Mouse (Mus musculus): ENCODE measurements around the gene Epp13.
A peak's percentile ranks its signal among the peaks of the same experiment; 100 is the strongest.
"Not testable (repeated sequence)": the region's sequence is repeated elsewhere in the genome, so short reads cannot be mapped to it uniquely, and the experiment has no call there.

Epp13 gene

DNA sequence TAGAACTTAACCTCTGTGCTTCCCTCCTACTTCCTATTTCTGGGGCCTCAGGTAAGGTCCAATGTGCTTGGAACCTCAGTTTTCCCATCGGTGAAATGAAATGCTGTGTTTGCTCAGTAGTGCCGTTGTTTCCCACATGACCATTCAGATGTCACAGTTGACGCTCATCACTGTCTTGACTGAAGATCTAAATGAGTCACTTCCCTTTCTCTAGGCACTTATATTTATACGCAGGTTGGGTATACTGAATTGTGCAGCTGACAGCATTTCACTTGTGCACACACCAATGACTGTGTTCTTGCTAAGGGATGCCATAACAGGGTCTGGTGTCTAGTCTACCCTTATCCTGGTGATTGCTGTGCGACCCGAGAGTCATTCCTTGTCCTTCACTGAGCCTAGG lies 32.9 kb downstream of the Epp13 start:
- no peak for DNase-seq (ENCODE audit: low spot score)

DNA sequence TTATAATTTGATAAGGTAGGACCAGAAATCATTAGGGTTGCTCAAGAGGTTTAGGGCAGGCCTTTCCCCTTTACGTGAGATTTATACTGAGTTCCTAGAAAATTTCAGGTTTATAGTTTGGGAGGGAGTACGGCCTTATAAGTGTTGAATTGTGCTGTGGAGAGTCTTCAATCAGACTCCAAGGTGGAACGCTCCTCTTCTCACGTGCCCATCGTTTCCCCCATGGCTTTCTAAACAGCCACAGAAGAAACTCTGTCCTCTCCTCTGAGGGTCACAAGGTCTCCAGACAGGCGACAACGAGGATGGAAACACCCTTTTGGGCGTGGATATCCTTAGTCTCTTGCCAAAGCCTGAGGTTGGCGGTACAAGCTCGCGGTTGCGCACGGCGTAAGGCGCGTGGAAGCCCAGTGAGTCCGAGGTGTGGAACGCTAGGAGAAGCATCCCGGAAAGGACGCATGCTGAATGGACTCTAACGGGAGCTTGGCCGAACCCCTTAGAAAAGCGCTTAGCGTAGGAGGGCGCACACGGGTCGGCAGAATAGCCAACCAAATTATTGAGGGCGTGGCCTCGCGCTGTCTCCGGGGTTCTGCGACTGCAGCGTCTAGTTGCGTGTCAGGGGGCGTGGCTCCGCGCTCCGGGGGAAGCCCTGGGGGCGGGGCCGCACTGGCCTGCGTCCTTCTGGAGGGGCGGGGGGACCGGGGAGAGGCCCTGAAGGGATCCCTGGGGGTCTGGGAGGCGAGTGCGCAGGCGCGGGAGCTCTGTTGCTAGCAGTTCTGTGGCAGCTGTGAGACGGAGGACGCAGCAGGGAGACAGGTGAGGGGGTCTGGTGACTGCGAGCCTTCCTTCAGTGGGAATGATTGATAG lies 33.6 kb downstream of the Epp13 start, which contains the start of gene Zfp667:
TSS of gene Zfp667 (plus strand) at position 738 of the 864 bp plus-strand sequence.
- peak; percentile 96 for DNase-seq (ENCODE audit: low spot score)

DNA sequence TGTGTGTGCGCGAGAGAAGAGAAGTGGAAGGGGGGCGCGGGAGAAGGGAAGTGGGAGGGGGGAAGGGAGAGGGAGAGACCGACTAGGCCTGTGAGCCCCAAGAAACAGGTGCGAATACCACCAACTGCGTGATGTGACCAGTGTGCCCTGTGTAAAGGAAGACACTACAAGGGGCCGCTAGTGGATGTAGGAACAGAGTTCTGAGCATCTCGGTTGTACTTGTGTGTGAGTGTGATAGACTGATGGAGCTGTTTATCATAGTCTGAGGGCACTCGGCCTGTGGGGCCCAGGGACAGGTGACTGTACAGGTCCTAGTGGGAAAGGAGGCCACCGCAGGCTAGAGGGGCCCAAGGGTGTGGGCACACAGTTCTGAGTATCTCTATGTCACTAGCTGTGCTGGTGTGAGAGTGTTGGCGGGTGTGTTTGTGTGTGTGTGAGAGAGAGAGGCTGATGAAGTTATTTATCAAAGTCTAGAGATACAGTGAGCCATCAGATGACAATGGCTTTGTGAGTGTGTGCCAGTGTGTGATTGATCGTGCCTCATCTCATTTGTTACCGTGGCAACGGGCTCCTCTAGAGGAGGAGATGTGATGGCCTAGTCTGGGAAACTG lies 34.5 kb downstream of the Epp13 start:
- no peak for DNase-seq (ENCODE audit: low spot score)

DNA sequence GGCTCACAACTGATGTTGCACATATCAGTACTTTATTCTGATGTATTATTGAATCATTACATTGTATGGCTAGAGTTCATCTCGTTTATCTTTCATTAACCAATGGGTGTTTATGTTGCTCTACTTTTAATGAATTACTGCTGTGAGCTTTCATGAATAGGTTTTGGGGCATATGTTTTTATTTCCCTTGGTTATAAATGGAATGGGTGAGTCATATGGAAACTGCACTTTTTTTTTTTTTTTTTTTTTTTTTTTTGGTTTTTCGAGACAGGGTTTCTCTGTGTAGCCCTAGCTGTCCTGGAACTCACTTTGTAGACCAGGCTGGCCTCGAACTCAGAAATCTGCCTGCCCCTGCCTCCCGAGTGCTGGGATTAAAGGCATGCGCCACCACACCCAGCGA lies 38.6 kb downstream of the Epp13 start:
- DNase-seq (ENCODE audit: low spot score) = not testable (repeated sequence)

DNA sequence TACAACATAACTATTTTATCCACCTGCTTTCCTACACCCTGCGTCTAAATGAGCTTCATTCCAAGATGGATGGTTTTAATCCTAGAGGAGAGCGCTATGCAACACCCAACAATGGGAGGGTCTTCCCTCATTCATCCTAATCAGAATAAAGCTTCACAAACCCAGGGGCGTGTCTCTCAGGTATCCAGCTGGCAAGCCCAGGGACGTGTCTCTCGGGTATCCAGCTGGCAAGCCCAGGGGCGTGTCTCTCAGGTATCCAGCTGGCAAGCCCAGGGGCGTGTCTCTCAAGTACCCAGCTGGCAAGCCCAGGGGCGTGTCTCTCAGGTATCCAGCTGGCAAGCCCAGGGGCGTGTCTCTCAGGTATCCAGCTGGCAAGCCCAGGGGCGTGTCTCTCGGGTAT lies 48.3 kb downstream of the Epp13 start:
- not testable (repeated sequence) for DNase-seq (ENCODE audit: low spot score)

DNA sequence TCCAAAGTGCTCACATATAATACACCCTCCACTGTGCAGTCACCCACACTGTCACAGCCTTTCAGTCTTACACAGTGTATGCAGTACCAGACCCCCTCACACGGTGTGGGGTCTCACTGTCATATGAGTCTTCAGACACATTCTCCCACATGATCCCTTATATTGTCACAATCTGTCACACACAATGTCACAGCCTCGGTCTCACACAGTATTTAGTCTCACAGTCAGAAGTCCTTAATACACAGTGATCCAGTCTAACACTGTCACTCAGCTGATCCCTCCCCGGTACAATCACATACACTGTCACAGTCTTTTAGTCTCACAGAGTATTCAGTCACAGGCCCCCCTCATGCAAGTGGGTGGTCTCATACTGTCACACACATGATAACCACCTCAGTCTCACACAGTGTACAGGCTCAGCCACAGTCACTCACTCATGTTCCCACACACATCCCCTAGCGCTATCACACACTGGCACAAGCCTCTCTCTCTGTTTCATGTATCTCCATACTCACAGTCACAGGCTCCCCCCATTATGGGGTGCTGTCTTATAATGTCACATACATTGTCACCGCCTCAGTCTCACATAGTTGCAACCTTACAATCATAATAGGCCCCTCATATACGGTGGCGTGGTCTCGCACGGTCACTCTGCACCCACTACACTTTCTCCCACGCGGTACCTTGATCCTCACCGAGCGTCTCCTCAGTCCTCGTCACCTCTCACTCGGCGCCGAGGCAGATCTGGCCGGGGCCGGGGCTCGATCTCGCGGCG lies 78.1 kb downstream of the Epp13 start:
- no peak for DNase-seq (ENCODE audit: low spot score)

DNA sequence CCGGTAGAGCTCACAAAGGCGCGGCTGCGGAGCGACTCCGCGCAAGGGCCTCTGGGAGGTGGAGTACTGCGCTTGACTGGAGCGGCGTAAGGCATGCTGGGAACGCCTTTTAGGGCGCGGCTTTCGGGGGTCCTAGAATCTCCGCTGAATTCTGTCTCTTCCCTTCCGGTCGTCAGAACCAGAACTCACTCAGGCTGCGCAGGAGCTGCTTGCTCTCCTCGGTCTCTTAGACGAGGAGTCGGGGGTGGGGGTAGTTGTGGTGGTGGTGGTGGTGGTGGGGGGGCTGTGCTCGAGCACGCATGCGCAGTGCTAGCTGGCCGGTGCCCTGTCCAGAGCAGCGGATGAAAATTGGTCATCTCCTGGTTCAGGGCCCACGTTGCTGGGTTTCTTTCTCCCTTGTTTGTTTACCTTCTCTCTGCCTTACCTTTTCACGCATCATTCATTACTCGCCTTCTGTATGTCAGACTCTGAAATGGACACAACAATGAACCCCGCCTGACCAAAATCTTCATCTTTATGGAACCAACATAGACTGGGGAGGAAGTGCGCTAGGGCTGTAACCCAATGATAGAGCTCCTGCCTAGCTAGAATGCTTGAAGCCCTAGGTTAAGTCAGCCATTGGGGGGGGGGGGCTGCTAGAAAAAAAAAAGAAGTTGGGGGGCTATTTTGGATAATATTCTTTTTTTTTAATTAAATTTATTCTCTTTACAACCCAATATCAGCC lies 78.9 kb downstream of the Epp13 start, which contains the start of gene Zfp583:
TSS of gene Zfp583 (minus strand) at position 53 of the 724 bp plus-strand sequence.
- DNase-seq (ENCODE audit: low spot score) = peak; percentile 62

All from urinary bladder, postnatal 25 days (tissue).